Mouse (Mus musculus) right cerebral cortex, postnatal 4 days (tissue): ENCODE results near the gene Top1.
A peak's percentile ranks its signal among the peaks of the same experiment; 100 is the strongest.

Experiments
- DNase-seq: peaks from one replicate; pipeline ENCODE4 v3.0.0-alpha.2; 2022

The Top1 gene

GRCm38 (mm10) chr2:160744040-160744822 lies 98.5 kb downstream of the Top1 start:
- peak; percentile 61 for DNase-seq

GRCm38 (mm10) chr2:160744823-160745210 lies 99.1 kb downstream of the Top1 start:
- DNase-seq, result no peak

- DNase-seq, result no peak
Measured at GRCm38 (mm10) chr2:160745497-160745896, 99.8 kb downstream of the Top1 start.

- no peak for DNase-seq
Measured at GRCm38 (mm10) chr2:160746637-160747036, 100.9 kb downstream of the Top1 start.

- no peak for DNase-seq
Measured at GRCm38 (mm10) chr2:160747075-160747474, 101.4 kb downstream of the Top1 start.

- no peak for DNase-seq
Measured at GRCm38 (mm10) chr2:160756583-160757203, 111.0 kb downstream of the Top1 start.

GRCm38 (mm10) chr2:160760433-160761184 lies 114.9 kb downstream of the Top1 start:
- DNase-seq, result peak; percentile 63

GRCm38 (mm10) chr2:160763816-160764215 lies 118.1 kb downstream of the Top1 start:
- DNase-seq, result no peak

GRCm38 (mm10) chr2:160764386-160764785 lies 118.7 kb downstream of the Top1 start:
- DNase-seq, result no peak

- DNase-seq, result no peak
Measured at GRCm38 (mm10) chr2:160765096-160765495, 119.4 kb downstream of the Top1 start.

- no peak for DNase-seq
Measured at GRCm38 (mm10) chr2:160766371-160766771, 120.7 kb downstream of the Top1 start.

GRCm38 (mm10) chr2:160767201-160767600 lies 121.5 kb downstream of the Top1 start:
- no peak for DNase-seq

GRCm38 (mm10) chr2:160768097-160768695 lies 122.5 kb downstream of the Top1 start:
- DNase-seq, result no peak

GRCm38 (mm10) chr2:160768997-160769396 lies 123.3 kb downstream of the Top1 start:
- no peak for DNase-seq

GRCm38 (mm10) chr2:160770409-160770808 lies 124.7 kb downstream of the Top1 start:
- no peak for DNase-seq

GRCm38 (mm10) chr2:160770871-160771270 lies 125.2 kb downstream of the Top1 start:
- no peak for DNase-seq

GRCm38 (mm10) chr2:160771325-160772276 lies 125.9 kb downstream of the Top1 start:
- DNase-seq, result no peak
